Mouse (Mus musculus): ENCODE measurements around the gene Smad9.
A peak's percentile ranks its signal among the peaks of the same experiment; 100 is the strongest.

The Smad9 gene

DNA sequence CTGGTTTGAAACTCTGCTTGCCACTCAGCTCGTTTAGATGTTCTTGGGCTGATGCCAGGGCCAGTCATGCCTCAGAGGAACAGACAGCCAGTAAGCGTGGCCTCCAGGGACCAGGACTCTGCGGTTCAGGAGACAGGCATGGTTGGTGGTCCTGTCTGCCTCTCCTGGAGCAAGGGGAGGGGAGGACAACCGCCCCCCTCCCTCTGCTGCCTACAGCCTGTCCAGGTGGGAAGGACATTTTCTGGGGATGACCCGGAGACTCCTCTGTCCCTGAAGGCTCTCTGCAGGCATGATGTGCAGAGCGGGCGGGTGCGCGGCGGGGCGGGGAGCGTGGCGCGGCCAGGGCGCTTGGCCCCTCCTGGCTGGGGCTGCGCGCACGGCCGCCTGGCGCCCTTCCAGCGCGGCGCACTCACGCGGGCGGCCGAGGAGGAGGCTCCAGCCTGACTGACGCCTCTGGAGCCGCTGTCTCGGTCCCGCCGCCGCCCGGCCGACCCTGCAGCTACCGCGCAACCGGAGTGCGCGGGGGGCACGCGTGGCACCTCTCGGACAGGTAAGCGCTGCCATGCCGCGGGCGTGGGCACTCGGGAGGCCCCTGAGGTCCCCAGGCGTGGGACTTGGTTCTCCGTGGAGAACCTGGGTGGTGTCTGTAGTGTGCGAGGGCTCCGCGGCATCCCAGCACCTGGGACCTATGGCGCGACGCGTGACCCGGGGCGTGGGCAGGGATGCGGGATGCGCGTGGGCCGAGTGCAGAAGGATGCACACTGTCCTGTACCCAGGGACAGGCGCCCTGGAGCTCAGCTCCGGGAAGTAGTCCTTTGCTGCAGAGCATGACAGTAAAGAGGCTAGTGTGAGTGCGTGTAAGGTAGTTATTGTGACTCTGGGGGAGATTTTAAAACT, at the start of gene Smad9:
Smad9 (plus strand) TSS at position 438 of the 897 bp plus-strand sequence.
- peak; percentile 50 for DNase-seq (ENCODE audit: low read depth, low spot score)

GRCm38 (mm10) chr3:54708972-54709371, 46.4 kb upstream of the Smad9 start:
- no peak for DNase-seq (ENCODE audit: low read depth, low spot score)

- DNase-seq (ENCODE audit: low read depth, low spot score) = no peak
These were observed 41.1 kb upstream of the Smad9 start, which contains the start of gene Gm21958 for GRCm38 (mm10) chr3:54714253-54714652. Gm21958 (minus strand) TSS chr3:54714353.

GRCm38 (mm10) chr3:54715461-54715860, 39.9 kb upstream of the Smad9 start:
- no peak for DNase-seq (ENCODE audit: low read depth, low spot score)

DNA sequence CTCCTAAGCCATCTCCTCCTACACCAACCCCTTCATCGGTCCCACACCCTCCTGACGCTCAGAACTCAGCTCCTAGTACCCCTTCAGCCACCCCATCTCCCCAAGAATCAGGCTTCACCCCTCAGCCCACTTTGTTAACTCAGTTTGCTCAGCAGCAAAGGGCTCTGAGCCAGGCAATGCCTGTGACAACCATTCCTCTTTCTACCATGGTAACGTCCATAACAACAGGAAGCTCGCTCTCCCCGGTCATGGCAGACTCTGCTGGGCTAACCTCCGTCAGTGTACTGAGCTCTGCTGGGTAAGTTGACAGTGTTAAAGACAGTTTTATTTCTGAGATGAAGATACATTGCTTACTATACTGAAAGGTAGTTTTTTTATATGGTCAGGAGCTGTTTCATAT, 38.0 kb upstream of the Smad9 start:
- no peak for DNase-seq (ENCODE audit: low read depth, low spot score)

GRCm38 (mm10) chr3:54718947-54719346, 36.4 kb upstream of the Smad9 start:
- peak; percentile 5 for DNase-seq (ENCODE audit: low read depth, low spot score)

DNA sequence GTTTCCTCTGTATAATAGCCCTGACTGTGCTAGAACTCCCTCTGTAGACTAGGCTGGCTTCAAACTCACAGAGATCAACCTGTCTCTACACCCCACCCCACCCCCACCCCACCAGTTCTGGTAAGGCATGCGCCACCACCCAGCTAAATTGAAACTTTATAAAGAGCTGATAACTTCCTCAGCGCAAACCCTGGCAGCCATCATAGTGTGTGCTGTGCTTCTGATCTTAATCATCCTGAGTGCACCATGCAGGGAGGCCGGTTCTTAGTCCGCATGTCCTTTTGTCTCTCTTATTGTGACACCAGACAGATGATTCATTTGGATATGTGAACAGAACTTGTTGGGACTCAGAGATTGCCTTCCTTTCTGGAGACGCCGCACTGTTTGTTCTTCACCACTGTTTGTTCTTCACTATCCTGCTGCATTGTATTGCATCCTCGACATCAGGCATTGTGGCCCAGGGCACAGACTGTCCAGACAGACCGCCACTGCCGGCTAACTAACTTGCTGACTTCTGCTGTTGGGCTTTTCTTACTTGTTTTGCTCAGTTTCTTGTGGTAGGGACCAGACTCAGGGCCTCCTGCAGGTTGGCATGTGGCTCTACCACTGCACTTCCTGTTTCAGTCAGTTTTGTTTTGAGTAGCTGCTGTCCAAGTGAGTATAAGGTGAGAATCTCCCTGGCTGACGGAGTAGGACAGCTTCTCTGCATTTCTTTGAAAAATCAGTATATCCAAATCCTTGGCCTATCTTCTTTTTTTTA, 31.5 kb upstream of the Smad9 start:
- DNase-seq (ENCODE audit: low read depth, low spot score) = peak; percentile 49

DNA sequence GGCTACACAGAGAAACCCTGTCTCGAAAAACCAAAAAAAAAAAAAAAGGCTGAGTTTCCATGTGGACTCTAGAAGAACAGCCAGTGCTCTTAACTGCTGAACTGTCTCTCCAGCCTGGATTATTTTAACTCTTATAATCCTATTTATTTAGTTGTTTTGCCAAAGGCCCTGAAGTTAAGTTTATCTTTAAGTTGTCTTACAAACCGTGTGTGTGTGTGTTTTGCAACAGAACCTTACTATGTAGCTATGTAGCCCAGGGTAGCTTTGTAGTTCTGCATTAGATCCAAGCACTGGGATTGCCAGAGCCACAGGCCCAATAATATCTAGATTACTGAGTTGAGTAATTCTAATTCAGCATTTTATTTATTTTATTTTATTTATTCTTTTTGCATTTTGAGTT, 30.0 kb upstream of the Smad9 start:
- no peak for DNase-seq (ENCODE audit: low read depth, low spot score)

- DNase-seq (ENCODE audit: low read depth, low spot score) = no peak
These were observed 27.8 kb upstream of the Smad9 start for GRCm38 (mm10) chr3:54727588-54727987.

- no peak for DNase-seq (ENCODE audit: low read depth, low spot score)
These were observed 27.3 kb upstream of the Smad9 start for GRCm38 (mm10) chr3:54728100-54728499.

DNA sequence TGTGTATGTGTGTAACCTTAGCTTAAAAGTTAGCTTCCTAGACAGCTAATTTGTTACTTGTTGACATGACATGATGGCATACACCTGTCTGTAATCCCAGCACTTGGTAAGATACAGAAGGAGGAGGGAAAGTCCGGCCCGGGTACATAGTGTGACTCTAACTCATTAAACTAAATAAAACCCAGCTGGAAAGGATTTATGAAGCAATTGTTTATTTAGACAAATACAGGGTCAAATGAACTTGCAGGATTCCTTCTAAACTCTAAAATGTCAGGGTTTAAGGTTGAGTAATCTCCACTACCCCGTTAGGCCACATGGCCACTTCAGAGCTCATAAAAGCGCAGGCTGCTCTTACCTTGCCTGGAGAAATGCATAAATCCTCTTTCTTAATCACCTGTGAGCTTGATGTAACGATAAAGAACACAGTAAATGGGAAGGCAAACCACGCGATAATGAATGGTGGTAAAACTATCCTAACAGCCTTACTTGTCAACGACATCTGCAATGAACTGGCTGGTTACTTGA, 23.7 kb upstream of the Smad9 start:
- no peak for DNase-seq (ENCODE audit: low read depth, low spot score)

DNA sequence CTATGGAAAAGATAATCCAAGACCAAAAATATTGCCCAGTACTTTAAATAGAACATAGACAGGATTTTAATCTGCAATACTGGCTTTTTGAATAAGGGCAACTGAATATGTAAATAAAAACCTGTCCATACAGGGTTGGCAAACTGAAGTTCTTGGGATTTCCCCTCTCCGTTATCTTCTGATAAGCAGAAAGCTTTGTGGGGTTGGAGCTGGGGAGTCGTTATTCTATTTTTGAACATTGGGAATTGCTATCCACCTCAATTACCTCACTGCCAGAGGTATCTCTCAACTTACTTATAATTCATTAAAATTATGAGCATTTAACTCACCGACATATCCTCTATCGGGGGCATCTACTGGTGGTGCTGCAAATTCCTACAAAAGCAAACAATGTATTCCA, 23.0 kb upstream of the Smad9 start:
- no peak for DNase-seq (ENCODE audit: low read depth, low spot score)

GRCm38 (mm10) chr3:54734411-54735246, 20.8 kb upstream of the Smad9 start:
- peak; percentile 90 for DNase-seq (ENCODE audit: low read depth, low spot score)

GRCm38 (mm10) chr3:54735247-54736046, 19.9 kb upstream of the Smad9 start, which contains the start of the genes Exosc8 and Alg5:
Exosc8 (minus strand) TSS chr3:54735393.
Alg5 (plus strand) TSS chr3:54735539.
- peak; percentile 79 for DNase-seq (ENCODE audit: low read depth, low spot score)

- DNase-seq (ENCODE audit: low read depth, low spot score) = peak; percentile 31
These were observed 19.1 kb upstream of the Smad9 start for GRCm38 (mm10) chr3:54736101-54736927.

DNA sequence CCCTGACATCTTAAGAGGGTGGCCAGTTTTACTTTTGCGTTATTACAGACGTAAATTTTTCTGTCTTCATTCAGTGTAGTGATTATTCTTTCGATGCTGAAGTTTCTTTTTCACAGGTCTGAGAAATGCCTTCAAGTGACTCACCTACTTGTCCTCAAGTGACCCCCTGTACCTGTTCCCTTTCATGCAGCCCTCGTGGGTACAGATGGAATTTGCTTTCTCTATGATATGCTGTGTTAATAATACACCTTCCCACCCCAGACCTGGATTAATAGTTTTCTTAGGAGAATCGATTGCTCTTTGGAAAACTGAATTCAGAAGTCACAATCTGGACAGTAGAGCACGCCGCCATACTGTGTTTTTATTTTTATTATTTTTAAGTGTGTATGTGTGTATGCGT, 18.1 kb upstream of the Smad9 start:
- no peak for DNase-seq (ENCODE audit: low read depth, low spot score)

DNA sequence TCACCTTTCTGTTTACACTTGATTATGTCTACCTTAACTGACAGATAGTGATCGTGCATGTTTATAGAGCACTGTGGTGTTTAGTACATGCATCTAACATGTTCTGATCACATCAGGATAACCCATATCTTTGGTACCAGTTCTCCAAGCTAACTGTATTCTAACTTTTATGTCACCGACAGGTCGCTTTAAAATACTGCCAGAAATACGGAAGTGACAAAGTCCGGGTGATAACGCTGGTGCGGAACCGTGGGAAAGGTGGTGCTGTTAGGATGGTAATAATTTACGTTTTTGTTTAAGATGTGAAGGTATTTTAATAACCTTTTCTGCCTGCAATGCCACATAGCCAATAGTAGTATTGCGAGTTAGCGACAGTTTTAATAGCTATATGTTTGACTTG, 13.4 kb upstream of the Smad9 start:
- DNase-seq (ENCODE audit: low read depth, low spot score) = no peak

DNA sequence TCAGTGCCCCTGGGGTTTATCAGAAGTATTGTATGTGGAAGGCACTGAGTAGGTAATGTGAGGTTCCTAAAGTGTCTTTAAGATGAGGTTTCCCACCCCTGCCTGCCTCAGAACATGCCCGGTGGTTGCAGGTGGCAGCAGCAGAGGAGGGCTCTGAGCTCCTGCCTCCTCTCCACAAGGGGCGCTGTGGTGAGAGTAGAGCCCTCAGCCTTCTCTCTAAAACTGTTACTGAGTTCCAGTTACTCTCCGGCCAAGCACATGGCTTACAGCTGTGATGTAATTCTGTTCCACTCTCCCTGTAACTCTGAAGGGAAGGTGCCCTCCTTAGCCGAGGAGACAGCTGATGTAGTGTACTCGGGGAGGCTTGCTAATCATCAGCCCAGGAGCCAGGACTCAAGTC, 9.6 kb upstream of the Smad9 start:
- peak; percentile 86 for DNase-seq (ENCODE audit: low read depth, low spot score)

DNA sequence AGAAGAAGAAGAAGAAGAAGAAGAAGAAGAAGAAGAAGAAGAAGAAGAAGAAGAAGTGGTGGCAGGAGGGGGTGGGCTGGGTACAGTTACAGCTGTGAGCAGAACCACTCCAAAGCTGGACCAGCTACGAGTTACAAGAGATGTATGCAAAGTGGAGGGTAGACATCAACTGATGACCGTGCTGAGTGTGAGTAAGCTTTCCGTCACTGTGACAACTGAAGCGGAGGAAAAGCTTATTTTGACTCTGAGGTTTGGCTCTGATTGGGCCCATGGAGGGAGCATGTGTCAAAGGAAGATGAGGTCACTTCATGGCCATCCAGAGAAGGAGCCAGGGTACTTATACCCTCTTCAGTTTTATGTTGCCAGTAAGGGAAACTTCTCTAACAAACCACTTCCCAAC, 2.0 kb upstream of the Smad9 start:
- no peak for DNase-seq (ENCODE audit: low read depth, low spot score)

GRCm38 (mm10) chr3:54756058-54756457, 676 bp downstream of the Smad9 start:
- no peak for DNase-seq (ENCODE audit: low read depth, low spot score)
